Mouse (Mus musculus) C2C12 (cell line): ENCODE measurements around the gene Pramel1. TPM values are rescaled to one million over a fixed set of nuclear protein-coding genes. Genes with fewer than 3 reads are reported as not detected.

ENCODE experiments used
- H3K27me3 ChIP-seq: one replicate; pipeline ENCODE4 v1.6.1; 2011; ENCODE audit not compliant: control insufficient read depth, insufficient read depth, insufficient read length
- H3K36me3 ChIP-seq: one replicate; pipeline ENCODE4 v1.6.1; 2011; ENCODE audit not compliant: control insufficient read depth, insufficient read depth
- H3K4me3 ChIP-seq: one replicate; pipeline ENCODE4 v1.5.1; 2011; ENCODE audit warnings: mild to moderate bottlenecking, control low read depth; ENCODE audit not compliant: poor library complexity, insufficient read depth, severe bottlenecking
- H3K79me2 ChIP-seq: one replicate; pipeline ENCODE4 v1.6.1; 2011; ENCODE audit not compliant: control insufficient read depth, insufficient read depth
- H3K79me3 ChIP-seq: one replicate; pipeline ENCODE4 v1.6.1; 2011; ENCODE audit warnings: low read depth, control low read depth
- H3ac ChIP-seq: one replicate; pipeline ENCODE3; 2011; ENCODE audit warnings: low read depth; ENCODE audit not compliant: control insufficient read depth, insufficient read length
- CEBPB ChIP-seq: IDR thresholded peaks from one replicate; pipeline ENCODE4 v1.6.1; 2011; ENCODE audit warnings: low read depth, mild to moderate bottlenecking, control low read depth, moderate library complexity
- CTCF ChIP-seq: IDR thresholded peaks from one replicate; pipeline ENCODE4 v1.5.1; 2011; ENCODE audit not compliant: control insufficient read depth, insufficient read depth, insufficient read length
- FOSL1 ChIP-seq: IDR thresholded peaks from one replicate; pipeline ENCODE4 v1.8.0; 2011; ENCODE audit warnings: mild to moderate bottlenecking, low read length; ENCODE audit not compliant: poor library complexity, insufficient read depth, severe bottlenecking
- MAX ChIP-seq: IDR thresholded peaks from one replicate; pipeline ENCODE4 v1.6.1; 2011; ENCODE audit warnings: mild to moderate bottlenecking, control low read depth
- MYOD1 ChIP-seq: IDR thresholded peaks from one replicate; pipeline ENCODE4 v1.6.1; 2011; ENCODE audit warnings: low read depth; ENCODE audit not compliant: control insufficient read depth, insufficient read length
- MYOG ChIP-seq: IDR thresholded peaks from one replicate; pipeline ENCODE4 v1.6.1; 2011; ENCODE audit not compliant: control insufficient read depth, insufficient read length; ENCODE audit errors: extremely low read depth
- USF1 ChIP-seq: IDR thresholded peaks from one replicate; pipeline ENCODE4 v1.6.1; 2011; ENCODE audit warnings: low read depth, mild to moderate bottlenecking, control low read depth, moderate library complexity
- polyA plus RNA-seq: library from polyadenylated mRNA; unstranded; fragments of >200 nt; fragmentation: generic; extraction: Trizol; gene quantifications from one replicate; pipeline ENCODE4 v1.2.1, GENCODE M21; 2012; ENCODE audit warnings: missing spikeins

Gene Pramel1
- polyA plus RNA-seq, 1 experiment = not detected

DNA sequence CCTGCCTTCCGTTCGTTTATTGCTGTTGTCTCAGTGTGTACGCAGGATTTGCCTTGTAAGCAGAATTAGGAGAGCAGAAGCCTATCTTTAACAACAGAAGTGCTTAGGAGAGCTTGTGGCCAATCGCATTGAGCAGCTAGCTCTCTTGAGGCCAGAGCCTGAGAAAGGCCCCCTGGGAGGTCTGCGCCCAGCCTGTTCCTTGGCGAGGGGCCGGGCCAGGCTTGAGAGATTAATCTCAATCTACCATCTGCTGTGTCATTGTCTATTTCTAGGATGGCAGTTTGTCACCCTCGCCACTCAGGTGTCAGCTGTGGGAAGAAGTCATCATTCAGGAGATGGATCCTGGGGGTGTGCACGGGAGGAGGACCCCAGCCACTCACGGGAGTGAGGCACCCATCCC, 32.7 kb upstream of the Pramel1 start:
- TF ChIP-seq MYOD1 = no peak
- no peak for TF ChIP-seq MYOG
- TF ChIP-seq USF1 = no peak
- no peak for TF ChIP-seq CTCF
- no peak for TF ChIP-seq CEBPB
- TF ChIP-seq MAX = no peak
- no peak for TF ChIP-seq FOSL1
- Histone ChIP-seq H3K27me3 (no peaks in the 10 kb centered on the region), H3K79me2 (no peaks in the 10 kb centered on the region), H3K4me3 (no peak overlapping the region), H3ac (no peak overlapping the region), H3K36me3 (no peaks in the 10 kb centered on the region), H3K79me3 (no peaks in the 10 kb centered on the region)

GRCm38 (mm10) chr4:143366415-143367041, 27.7 kb upstream of the Pramel1 start:
- Histone ChIP-seq H3ac (no peak overlapping the region), H3K79me3 (no peaks in the 10 kb centered on the region)

DNA sequence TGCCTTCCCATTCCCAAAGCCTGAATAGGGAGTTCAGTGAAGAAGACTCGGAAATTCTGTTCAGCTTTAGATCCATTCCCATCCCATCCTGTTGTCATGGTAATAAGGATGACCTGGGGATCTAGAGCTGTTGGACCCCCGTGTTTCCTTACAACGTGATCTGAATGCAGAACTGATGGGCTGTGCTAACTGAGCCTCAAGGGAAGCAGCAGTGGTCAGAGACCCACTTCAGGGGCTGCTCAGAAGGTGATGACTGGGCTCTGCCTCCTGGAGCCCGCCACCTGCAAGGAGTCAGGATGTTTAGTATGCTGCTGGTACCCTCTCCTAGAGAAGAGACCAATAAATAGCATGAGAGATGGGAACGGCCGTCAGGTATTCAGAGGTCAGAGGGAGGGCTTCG, 14.7 kb upstream of the Pramel1 start:
- H3K36me3 ChIP-seq = no peaks in the 10 kb centered on the region
- no peaks in the 10 kb centered on the region for H3K79me3 ChIP-seq
- TF ChIP-seq CTCF (no peak), FOSL1 (no peak), USF1 (no peak)
- H3K27me3 ChIP-seq = peaks cover 24% of the 10 kb centered on the region
- H3ac ChIP-seq = no peak overlapping the region
- no peaks in the 10 kb centered on the region for H3K79me2 ChIP-seq
- no peak overlapping the region for H3K4me3 ChIP-seq

More at GRCm38 (mm10) chr4:143366415-143367041, 27.7 kb upstream of the Pramel1 start:
- no peaks in the 10 kb centered on the region for H3K36me3 ChIP-seq
- H3K4me3 ChIP-seq = no peak overlapping the region
- no peaks in the 10 kb centered on the region for H3K27me3 ChIP-seq
- TF ChIP-seq FOSL1 = no peak
- TF ChIP-seq MYOG = no peak
- TF ChIP-seq USF1 = no peak
- no peak for TF ChIP-seq CTCF
- no peak for TF ChIP-seq MYOD1
- no peak for TF ChIP-seq MAX
- TF ChIP-seq CEBPB = no peak
- H3K79me2 ChIP-seq = no peaks in the 10 kb centered on the region

DNA sequence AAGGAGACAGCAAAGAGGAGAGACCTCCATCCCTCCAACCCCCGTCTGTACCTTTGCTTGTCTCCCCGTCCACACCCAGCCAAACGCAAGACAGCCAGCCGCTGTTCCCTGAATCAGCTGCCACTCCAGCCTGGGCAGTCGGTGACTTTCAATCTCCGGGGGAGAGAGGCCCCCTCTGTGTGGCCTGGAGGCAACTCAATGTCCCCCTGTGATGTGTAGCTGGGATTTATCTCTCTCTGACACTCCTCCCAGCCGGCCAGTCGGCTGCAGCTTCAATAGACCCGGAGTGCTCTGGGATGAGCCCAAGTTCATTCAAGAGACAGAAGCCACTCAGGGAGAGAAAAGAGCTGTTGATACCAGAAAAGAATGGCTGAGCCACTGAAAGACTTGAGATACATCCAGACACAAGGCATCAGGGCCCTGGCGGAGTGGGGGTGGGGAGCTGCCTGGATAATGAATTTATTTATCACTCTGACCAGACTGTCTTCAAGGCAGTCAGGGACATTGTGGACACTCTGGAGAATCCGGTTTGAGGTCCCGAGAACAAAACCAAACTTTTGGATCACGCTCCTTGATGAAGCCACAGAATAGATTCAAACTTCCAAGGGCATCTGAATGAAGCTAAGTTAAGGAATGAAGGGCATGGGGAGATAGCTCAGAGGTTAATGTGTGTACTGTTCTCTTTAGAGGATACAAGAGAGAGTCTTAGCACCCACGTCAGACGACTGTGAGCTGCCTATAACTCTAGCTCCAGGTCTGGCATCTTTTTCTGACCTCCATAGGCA, 14.1 kb upstream of the Pramel1 start:
- H3K36me3 ChIP-seq = no peaks in the 10 kb centered on the region
- TF ChIP-seq CTCF (no peak), CEBPB (no peak), MYOG (no peak), MYOD1 (no peak), FOSL1 (no peak), USF1 (no peak), MAX (no peak)
- no peak overlapping the region for H3K4me3 ChIP-seq
- no peaks in the 10 kb centered on the region for H3K79me3 ChIP-seq
- no peaks in the 10 kb centered on the region for H3K79me2 ChIP-seq
- no peak overlapping the region for H3ac ChIP-seq
- peaks cover 24% of the 10 kb centered on the region for H3K27me3 ChIP-seq

- Histone ChIP-seq H3ac (no peak overlapping the region), H3K27me3 (peaks cover 24% of the 10 kb centered on the region), H3K36me3 (no peaks in the 10 kb centered on the region), H3K79me2 (no peaks in the 10 kb centered on the region), H3K79me3 (no peaks in the 10 kb centered on the region), H3K4me3 (no peak overlapping the region)
- no peak for TF ChIP-seq CEBPB
- TF ChIP-seq MYOD1 = no peak
- no peak for TF ChIP-seq FOSL1
- no peak for TF ChIP-seq CTCF
- no peak for TF ChIP-seq MYOG
- TF ChIP-seq MAX = no peak
- no peak for TF ChIP-seq USF1
Observed at GRCm38 (mm10) chr4:143380716-143381004, 13.6 kb upstream of the Pramel1 start.

GRCm38 (mm10) chr4:143382163-143382562, 12.1 kb upstream of the Pramel1 start:
- no peak for TF ChIP-seq CEBPB
- no peak for TF ChIP-seq FOSL1
- TF ChIP-seq CTCF = no peak
- TF ChIP-seq MYOD1 = no peak
- no peak for TF ChIP-seq MYOG
- TF ChIP-seq USF1 = no peak
- TF ChIP-seq MAX = no peak
- Histone ChIP-seq H3K79me2 (no peaks in the 10 kb centered on the region), H3K79me3 (no peaks in the 10 kb centered on the region), H3K4me3 (no peak overlapping the region), H3ac (no peak overlapping the region), H3K27me3 (peaks cover 22% of the 10 kb centered on the region), H3K36me3 (no peaks in the 10 kb centered on the region)
